Mouse (Mus musculus) leukemia stem cell, adult 10-12 weeks (primary cell): ENCODE results near the gene Gm4567. TPM values are rescaled to one million over a fixed set of nuclear protein-coding genes. Genes with fewer than 3 reads are reported as not detected.

Experiments used
- polyA plus RNA-seq: library from polyadenylated mRNA; stranded (reverse); fragments of >175 nt; gene quantifications from 2 replicates; pipeline ENCODE4 v1.2.3, GENCODE M21; 2012; ENCODE audit warnings: low replicate concordance

The Gm4567 gene
- polyA plus RNA-seq = not detected in 2 replicates

GRCm38 (mm10) chr7:22719610-22720009 lies at the start of gene Gm4567:
Gm4567 (minus strand) TSS chr7:22719710.

GRCm38 (mm10) chr7:22761397-22761796 lies 41.9 kb upstream of the Gm4567 start, which contains the start of gene Vmn1r157:
Vmn1r157 (plus strand) TSS chr7:22761697.

GRCm38 (mm10) chr7:22692217-22692616 lies 27.3 kb downstream of the Gm4567 start, which contains the start of gene Gm8693:
Gm8693 (minus strand) TSS chr7:22692317.

Other genes starting within 250 kb of the Gm4567 start
- gene Vmn1r151, start 220.0 kb downstream of the Gm4567 start, polyA plus RNA-seq = not detected in 2 replicates
- not detected in 2 replicates for gene Vmn1r152, start 196.7 kb downstream of the Gm4567 start, polyA plus RNA-seq
- gene Gm8677, start 184.8 kb downstream of the Gm4567 start, polyA plus RNA-seq = not detected in 2 replicates
- gene Gm4201, start 154.4 kb downstream of the Gm4567 start, polyA plus RNA-seq = not detected in 2 replicates
- gene Gm4565, start 131.6 kb downstream of the Gm4567 start, polyA plus RNA-seq = not detected in 2 replicates
- not detected in 2 replicates for gene Vmn1r155, start 61.7 kb downstream of the Gm4567 start, polyA plus RNA-seq
- not detected in 2 replicates for gene Gm8693, start 27.4 kb downstream of the Gm4567 start, polyA plus RNA-seq
- gene Vmn1r157, start 42.0 kb upstream of the Gm4567 start, polyA plus RNA-seq = not detected in 2 replicates
- gene Vmn1r158, start 71.1 kb upstream of the Gm4567 start, polyA plus RNA-seq = not detected in 2 replicates
- gene Vmn1r159, start 123.9 kb upstream of the Gm4567 start, polyA plus RNA-seq = not detected in 2 replicates
- gene Vmn1r160, start 151.5 kb upstream of the Gm4567 start, polyA plus RNA-seq = not detected in 2 replicates